Mouse (Mus musculus): ENCODE results near the gene Polr1b.

The Polr1b gene

DNA sequence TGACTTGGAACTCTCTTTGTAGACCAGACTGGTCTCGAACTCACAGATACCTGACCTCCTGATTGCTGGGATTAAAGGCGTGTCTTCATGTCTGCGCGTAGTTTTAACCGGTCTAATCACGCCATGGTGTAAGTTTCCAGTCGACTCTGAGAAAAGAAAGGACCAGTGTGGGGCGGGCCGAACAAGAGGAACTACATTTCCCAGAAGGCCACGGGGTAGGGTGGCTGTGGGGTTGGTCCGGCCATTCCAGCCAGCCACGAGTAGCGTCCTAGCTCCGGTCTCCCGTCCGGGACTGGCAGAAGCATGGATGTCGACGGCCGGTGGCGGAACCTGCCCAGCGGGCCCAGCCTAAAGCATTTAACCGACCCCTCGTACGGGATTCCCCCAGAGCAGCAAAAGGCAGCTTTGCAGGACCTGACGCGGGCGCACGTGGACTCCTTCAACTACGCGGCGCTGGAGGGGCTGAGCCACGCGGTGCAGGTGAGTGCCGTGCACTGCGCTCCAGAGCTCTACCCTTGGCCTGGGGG lies at the start of gene Polr1b:
TSS of gene Polr1b (plus strand) at position 212 of the 527 bp plus-strand sequence.
- DNase-seq (ENCODE audit: low spot score): peak; percentile 91

DNA sequence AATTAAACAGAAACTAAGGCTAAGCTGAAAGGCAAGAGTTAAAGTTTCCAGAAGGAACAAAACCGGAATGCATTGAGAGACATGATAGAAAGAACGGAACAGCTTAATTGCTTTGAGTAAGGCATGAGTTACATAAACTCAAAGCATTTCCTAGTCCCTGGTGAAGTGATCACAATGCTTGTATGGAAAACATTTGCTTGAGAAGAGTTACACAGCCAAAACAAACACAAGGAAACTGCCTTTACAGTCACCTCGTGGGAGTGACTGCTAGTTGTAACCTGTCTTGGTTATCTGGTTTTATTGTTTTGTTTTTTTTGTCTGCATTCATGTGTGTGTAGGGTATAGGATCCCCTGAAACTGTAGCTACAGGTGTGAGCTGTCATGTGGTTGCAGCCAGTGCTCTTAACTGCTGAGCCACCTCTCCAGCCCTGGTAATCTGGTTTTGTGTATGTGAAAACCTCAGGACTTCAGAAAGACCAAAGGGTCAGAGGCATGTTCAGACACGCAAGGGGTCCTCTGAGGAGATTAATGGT lies 48.3 kb upstream of the Polr1b start:
- DNase-seq (ENCODE audit: low spot score): no peak

DNA sequence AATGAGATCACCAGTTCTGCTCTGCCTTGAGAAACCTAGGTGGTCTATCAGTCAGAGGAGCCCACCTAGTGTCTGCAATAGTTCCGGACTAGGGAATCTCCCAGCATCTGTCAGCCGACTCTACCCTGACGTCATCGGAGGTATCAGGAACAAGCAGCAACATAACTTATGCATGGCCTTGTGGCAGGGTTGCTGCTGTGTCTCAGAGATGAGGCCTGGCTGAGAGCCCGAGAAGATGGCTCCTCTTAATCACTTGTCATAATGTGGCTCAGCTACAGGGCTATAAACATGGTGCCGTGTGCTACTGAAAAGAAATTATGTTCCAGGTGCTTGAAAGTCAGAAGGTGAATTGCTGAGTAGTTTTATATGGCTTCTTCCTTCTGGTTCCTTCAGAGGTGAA lies 45.1 kb upstream of the Polr1b start:
- no peak for DNase-seq (ENCODE audit: low spot score)

DNA sequence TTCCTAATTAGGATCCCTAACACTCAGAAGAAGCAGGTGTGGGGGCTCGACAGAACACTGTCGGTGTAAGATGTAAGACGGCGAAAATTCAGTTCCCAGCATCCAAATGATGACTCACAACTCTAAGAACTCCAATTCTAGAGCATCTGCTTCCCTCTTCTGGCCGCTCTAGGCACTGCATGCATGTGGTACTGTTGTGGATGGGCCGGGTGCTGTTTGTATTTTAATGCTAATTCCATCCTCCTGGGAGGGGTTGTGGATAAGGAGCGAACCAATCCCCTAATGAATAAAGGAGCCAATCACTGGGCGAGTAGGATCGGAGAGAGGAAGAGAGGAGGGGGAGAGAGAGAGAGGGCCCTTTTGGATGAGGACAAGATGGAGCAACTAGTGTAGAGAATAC lies 44.2 kb upstream of the Polr1b start:
- DNase-seq (ENCODE audit: low spot score): peak; percentile 59

DNA sequence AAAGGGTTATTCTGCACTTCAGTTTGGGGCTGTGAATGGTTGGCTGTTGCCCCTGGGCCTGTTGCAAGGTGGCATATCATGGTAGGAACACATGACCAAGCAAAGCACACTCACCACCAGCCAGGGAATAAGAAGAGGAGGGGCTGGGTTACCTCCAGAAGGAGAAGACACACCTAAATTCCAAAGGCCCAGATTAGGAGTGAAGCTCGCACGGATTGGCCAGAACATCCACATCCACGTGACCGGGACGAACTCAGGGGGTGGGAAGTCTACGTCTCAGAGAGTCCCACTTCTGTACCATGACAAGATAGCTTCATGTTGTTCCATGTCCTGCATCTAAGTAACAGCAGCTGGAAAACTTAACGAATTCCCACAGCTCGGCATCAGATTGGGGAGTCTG lies 43.5 kb upstream of the Polr1b start:
- DNase-seq (ENCODE audit: low spot score): no peak

DNA sequence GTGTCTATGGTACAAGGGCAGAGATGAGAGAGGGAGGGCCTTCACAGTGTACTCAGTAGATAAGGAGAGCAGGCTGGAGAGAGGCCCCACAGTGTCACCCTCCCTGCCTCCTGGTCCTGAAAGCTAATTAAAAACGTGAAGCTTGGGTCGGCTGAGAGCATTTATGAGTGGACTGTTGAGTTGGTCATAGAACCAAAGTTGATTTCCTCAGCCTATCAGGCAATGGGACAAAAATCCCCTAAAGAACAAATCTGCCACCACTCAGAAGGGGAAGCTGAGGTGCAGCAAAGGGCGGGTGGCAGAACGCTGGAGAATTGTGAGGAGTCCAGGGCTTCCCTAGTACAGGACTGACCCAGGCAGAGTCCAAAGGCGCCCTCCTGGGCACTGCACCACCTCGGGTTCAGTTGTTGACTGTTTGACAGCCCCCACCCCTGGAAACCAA lies 42.9 kb upstream of the Polr1b start:
- DNase-seq (ENCODE audit: low spot score): no peak

DNA sequence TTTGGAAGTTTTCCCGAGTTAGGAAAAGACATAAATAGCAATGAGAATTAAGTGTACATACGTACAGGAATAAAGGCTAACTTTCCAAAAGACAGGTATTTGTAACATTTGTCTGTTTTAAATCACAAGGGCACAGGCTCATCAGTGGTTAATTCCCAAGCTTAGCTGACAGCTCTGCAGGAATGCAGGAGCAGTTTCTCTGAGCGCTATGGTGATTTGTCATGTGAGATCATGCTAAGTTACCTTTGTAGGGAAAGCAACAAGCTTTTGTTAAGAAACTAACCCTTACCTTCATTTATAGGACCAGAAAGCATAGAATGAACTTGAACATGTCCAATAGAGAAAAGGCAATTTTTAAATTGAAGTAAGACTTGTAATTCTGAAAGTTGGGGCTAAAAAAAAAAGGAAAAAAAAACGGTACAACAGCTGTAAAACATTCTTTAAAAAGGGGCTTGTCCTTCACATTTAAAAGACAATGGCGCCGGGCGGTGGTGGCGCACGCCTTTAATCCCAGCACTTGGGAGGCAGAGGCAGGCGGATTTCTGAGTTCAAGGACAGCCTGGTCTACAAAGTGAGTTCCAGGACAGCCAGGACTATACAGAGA lies 39.2 kb upstream of the Polr1b start:
- no peak for DNase-seq (ENCODE audit: low spot score)

DNA sequence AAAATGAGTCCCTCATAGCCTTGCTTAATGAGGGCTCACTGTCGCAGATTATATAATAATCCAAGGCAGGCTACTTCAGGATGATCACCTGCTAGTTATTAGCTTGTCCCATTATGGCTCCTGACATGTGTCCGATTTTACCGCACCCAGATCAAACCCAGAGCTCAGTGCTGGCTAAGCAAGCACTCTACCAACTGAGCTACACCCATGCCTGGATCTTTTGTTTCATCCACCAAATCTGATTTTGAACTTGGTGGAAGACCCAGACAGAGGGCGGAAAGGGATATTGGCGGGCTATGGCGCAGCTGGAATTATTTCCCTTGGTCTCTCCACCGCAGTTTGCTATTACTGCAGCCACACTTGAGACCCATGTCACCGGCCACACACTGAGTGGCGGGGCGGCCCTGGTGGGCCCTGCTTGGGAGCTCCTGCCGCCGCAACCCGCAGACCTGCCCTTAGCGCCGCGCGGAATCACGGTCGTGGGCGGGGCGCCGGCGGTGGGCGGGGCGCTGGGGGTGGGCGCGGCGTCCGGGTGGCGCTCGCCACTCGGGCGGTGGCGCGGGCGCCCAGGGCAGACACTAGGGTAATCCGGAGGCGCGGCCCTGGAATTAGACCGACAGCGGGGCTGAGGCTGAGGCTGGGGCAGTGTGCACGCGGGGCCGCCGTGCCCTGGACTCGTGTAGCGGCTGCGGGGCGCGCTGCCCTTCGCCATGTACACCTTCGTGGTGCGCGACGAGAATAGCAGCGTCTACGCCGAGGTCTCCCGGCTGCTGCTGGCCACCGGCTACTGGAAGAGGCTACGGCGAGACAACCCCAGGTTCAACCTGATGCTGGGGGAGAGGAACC lies 35.1 kb upstream of the Polr1b start, which contains the start of gene Ttl:
TSS of gene Ttl (plus strand) at position 506 of the 846 bp plus-strand sequence.
- peak; percentile 87 for DNase-seq (ENCODE audit: low spot score)

DNA sequence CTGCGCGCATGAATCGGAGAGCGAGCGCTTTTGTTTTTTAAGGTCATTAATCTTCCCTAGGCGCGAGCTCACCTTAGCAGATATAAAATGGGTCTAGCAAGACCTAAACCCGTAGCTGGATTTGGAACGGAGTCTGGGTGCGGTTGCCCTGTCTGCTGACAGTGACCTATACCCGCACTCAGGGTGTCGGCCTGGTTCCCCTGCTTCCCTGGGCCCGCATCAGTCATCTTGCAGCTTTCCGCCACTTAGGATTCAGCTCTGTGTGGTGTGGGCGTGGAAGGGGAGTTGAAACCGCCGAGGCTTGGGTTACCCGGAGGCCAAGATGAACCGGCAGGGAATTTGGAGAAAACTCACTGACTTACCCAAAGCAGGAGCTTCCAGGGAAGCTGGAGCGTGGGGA lies 34.5 kb upstream of the Polr1b start:
- DNase-seq (ENCODE audit: low spot score): peak; percentile 60

DNA sequence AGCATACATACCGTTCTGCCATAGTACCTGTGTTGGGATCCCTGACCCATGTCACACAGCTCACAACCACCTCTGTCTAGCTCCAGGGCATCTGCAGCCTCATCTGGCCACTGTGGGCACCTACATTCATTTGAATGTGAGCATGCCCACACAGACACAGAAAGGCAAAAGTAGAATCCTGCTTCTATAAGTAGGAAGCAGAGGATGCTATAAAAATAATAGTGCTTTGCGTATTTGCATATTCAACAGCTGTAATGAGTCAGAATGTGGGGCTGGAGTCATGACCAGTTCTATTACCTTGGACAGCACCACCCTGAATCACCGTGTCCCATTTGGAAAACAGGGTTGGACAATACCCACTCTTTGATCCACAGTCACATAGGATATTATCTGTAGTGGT lies 30.5 kb upstream of the Polr1b start:
- no peak for DNase-seq (ENCODE audit: low spot score)

DNA sequence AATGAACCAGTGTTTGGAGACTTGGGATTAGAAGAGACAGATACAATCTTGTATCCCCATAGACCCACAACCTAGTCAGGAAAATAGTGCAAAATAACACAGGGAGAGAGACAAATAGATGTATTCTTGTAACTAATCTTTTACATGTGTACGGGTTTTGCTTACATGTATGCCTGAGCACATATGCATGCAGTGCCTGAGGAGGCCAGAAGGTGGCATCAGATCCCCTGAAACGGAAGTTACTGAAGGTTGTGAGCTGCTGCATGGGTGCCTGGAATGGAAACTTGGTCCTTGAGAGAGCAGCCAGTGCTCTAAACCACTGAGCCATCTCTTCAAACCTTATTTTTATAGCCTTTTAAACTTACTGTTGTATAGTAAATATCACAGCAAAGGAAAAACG lies 22.5 kb upstream of the Polr1b start:
- DNase-seq (ENCODE audit: low spot score): no peak

DNA sequence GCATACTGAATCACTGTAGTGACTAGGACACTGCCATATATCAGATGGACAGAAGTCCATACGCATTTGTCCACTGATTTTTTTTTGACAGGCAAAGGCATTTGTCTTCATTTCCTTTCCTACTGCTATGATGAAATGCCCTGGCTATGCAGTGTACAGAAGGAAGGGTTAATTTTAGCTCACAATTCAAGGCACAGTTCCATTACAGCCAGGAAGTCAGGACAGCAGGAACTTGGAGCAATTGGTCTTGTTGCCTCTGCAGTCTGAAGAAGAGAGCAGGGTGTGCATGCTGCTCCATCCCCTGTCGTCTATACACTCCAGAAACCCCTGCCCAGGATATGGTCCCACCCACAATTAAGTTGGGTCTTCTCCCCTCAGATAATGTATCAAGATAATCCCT lies 21.6 kb upstream of the Polr1b start:
- DNase-seq (ENCODE audit: low spot score): no peak

DNA sequence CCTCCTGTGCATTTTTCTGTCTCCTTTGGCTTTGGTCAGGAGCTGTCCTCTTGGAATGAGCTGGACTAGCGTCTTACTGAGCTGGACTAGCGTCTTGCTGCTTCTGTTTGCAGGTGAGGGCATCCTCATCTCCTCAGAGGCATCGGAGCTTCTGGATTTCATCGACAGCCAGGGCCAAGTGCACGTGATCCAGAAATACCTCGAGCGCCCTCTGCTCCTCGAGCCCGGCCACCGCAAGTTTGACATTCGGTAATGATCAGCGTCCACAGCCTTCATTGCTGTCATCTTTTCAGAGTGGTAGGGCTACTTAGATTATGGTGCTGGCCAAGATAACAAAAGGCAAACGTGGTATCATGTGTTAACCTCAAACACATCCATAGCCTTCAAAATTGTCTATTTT lies 19.7 kb upstream of the Polr1b start:
- no peak for DNase-seq (ENCODE audit: low spot score)

DNA sequence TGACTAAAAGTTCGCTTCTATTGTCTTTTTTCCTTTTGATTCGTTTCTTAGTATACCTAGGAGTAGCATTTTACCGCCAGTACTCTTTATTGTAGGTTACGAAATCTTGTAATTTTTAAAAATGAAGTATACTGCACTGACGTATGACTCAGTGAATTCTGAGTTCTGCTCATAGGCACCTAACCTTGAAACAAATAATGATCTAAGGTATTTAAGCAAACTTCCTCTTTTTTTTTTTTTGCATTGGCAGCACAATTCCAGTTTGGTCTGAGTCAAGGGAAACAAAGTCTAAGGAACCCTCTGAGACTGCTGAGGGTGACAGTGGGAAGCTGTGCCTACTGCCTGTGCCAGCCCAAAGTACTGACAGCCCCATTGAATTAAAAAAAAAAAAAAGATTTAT lies 17.3 kb upstream of the Polr1b start:
- DNase-seq (ENCODE audit: low spot score): no peak

DNA sequence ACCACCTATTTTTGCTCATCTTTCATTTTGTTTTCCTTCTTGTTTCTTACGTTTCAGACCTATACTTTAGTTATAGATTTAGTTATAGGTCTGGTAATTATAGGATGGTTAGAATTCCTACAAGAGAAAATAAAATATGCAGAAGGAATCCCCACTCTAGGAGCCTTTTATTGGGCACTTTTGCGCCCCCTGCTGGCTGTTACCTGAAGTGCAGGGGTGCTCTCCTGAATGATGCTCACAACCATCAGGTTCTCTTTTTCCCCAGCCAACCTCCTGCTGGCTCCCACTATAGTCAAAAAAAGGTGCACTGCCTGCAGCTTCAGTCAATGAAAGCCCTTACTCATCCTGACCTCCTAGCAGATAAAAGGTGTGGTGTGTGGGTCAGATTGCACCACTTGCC lies 15.8 kb upstream of the Polr1b start:
- DNase-seq (ENCODE audit: low spot score): no peak

DNA sequence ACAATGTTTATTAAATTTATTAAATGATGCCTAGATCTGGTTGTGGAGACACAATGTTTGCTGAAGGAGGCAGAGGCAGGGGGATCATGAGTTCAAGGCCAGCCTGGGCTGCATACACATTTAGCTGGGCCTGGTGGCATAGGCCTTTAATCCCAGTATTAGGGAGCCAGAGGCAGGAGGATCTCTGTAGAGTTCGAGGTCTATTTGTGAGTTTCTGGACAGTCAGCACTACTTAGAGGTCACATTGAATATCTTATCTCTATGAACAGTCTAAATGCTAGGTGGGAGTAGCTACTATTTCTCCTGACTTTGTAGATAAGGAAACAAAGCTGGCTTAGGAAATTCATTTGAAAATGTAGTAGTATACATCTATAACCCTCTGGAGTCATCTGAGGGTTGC lies 13.3 kb upstream of the Polr1b start:
- DNase-seq (ENCODE audit: low spot score): no peak

DNA sequence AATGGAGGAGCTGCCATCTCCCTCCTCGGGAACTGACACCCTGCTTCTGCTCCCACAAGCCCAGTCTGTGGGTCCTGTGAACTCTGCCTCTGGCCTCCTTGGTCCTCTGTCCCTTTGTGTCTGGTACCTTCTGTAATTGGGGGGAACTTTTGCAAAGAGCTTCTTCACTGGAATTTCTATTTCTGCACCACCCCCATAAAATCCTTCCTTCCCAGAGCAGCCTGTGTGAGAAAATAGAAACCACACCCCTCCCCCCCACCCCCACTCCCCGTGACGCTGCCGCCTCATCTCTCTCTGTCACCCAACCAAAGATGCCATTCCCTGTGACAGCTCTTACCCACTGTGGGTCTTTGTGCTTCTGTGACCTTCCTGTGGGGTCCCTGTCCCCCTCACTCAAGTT lies 10.4 kb upstream of the Polr1b start:
- no peak for DNase-seq (ENCODE audit: low spot score)

DNA sequence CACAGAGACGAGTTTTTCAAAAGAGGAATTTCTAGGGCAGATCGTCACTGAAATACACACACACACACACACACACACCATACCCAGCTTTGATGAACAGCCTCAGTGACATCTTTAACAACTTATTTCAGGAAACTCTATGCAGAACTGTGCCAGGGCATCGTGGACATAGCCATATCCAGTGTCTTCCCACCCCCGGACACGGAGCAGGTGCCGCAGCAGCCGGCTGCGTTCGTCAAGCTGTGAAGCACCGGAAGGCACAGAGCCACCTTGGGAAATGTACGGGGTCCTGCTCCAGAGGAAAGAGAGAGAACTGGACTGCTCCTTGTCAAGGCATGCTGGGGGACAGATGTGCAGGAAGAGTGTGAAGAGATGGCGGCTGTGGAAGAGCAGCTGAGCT lies 8.0 kb upstream of the Polr1b start:
- no peak for DNase-seq (ENCODE audit: low spot score)

DNA sequence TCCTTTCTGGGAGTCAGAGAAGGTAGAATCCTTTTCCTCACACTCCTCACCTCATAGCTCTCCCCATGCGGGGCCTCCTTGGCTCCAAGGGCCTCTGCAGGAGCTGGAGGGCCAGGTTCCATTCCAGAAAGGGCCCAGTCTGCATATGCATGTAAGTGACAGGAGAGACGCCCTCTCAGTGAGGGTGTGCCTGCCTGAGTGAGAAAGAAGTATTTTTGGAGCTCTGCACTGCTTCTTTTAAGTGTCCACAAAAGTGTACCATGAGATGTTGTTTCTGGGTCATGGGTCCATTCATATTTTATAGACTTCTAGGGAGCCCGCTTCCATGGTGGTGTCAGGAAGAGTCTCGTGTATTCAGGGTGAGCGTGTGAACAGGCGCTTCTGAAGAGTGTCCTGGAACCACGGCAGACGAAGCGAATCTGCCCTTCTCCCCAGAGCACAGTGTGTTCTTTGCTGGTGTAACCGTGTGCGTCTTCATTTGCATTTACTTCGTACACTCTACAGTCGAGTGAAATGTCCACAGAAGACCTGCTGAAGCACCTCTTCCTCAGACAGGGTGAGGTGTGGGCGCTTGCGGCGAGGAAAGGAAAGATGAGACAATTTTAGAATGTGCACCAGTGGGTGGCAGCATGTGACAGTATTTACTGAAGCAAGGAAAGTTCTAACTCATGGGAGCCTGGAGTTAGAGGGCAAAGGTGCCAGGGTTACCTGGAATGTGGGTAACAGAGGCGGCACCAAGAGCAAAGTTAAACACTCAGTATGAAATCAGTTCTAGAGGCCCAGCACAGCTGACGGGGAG lies 6.7 kb upstream of the Polr1b start:
- DNase-seq (ENCODE audit: low spot score): no peak

DNA sequence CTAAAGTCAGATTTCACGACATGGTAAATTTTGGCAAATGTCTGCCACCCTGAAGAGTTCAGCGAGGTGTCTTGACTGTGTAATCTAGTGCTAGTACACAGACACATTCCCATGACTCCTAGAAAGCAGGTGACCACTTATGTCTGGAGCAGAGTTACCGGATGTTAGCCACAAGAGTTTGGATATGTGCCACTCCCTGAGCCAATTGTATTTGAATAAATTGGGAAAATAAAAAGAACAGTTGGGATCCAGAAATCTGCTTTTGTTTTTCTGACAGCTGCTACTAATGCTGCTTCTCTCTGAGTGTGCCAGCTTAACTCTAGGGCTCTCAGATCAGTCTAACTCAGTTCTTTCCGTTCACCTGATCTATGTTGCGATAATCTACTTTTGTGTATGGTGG lies 12.1 kb downstream of the Polr1b start:
- DNase-seq (ENCODE audit: low spot score): no peak

DNA sequence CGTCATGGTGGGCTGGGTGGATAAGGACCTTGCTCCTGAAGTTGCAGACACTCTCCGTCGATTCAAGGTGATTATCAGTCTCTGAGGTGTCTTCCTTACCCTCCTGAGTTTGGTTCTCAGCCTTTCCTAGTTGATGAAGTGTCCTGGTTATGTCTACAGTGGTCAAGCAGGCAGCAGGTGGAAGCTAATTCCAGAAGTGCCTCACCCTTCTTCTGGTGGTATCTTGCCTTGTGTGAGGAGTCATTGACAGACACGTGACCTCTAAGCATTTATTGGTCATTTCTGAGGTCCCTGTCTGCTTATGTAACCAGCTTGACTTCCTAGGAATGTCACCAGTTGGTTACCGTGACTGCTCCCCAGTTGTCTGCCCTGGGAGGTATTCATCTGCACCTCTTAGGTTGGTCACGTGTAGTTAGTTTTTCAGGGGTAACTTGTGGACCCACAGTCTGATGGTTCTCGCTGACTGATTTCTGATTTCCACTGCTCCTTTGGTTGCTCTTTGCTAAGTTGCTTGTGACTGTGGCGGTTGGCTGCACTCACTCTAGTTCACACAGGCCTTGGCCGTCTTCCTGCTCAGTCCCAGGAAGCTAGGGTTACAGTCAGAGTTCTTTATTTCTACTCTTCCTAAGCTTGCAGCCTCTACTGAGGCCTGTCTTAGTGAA lies 15.0 kb downstream of the Polr1b start:
- no peak for DNase-seq (ENCODE audit: low spot score)

DNA sequence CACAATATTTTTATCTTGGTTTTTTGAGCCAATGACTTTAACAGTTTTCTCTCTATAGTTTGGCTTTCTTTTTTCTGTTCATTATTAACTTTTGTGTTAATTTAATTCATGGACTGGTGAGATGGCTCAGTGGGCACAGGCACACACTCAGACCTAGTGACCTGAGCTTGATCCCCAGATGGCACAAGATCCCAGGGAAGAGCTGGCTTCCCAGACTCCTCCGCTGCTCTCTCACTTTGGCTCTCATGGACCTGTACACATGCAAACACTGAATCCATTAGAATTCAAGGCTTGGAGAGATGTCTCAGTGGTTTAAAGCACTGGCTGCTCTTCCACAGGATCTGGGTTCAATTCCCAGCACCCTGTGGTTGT lies 15.6 kb downstream of the Polr1b start:
- no peak for DNase-seq (ENCODE audit: low spot score)
